Mouse (Mus musculus) lung, adult 2 months (tissue): ENCODE results near the gene Tcf7l1.

Experiments used
- CTCF ChIP-seq: fragments of 200-500 bp; IDR thresholded peaks from 2 replicates; pipeline ENCODE4 v1.5.1; 2011; ENCODE audit warnings: mild to moderate bottlenecking, low read length, control low read depth; ENCODE audit not compliant: insufficient read depth
- POLR2A ChIP-seq: fragments of 200-500 bp; IDR thresholded peaks from 2 replicates; pipeline ENCODE4 v1.6.1; 2011; ENCODE audit warnings: low read depth, mild to moderate bottlenecking, control low read depth, low read length, borderline replicate concordance; ENCODE audit errors: extremely low read depth

- TF ChIP-seq CTCF (no peak), POLR2A (no peak)
These were observed 152.1 kb downstream of the Tcf7l1 start for GRCm38 (mm10) chr6:72636940-72637339.
